Mouse (Mus musculus) E14TG2a.4 (cell line): ENCODE data around the gene Slain2.

Source experiments
- CTCF ChIP-seq: conservative IDR thresholded peaks from 2 replicates; pipeline ENCODE4 v1.5.1; 2014; ENCODE audit warnings: low read length
- NANOG ChIP-seq: IDR thresholded peaks from 2 replicates; pipeline ENCODE4 v1.6.1; 2014; ENCODE audit warnings: borderline replicate concordance, low read length, mixed read lengths
- POU5F1 ChIP-seq: IDR thresholded peaks from 2 replicates; pipeline ENCODE4 v1.6.1; 2014; ENCODE audit warnings: low read length, borderline replicate concordance

GRCm38 (mm10) chr5:72916851-72917250 is 2.7 kb downstream of the Slain2 start:
- TF ChIP-seq CTCF = no peak
- TF ChIP-seq NANOG = no peak
- no peak for TF ChIP-seq POU5F1
